Mouse (Mus musculus): Measurements from ENCODE around the gene Dync1i2. TPM values are rescaled to one million over a fixed set of nuclear protein-coding genes. Genes with fewer than 3 reads are reported as not detected.

Gene Dync1i2
- total RNA-seq, 2 experiments from 2014 or later: 263 to 268 TPM

- intact Hi-C loops (cut with DNase I): loop anchor here (10.0 kb wide), 2 partner anchors 268 to 558 kb away; partner anchors contain the start of gene Dlx1
- no peak for DNase-seq
Measured at GRCm38 (mm10) chr2:71256581-71256980, 45.1 kb downstream of the Dync1i2 start.

- DNase-seq: no peak
- intact Hi-C loops (cut with DNase I): no loop called here
Measured at GRCm38 (mm10) chr2:71264585-71264984, 53.1 kb downstream of the Dync1i2 start.

- intact Hi-C loops (cut with DNase I): no loop called here
- no peak for DNase-seq
Measured at GRCm38 (mm10) chr2:71268691-71269090, 57.2 kb downstream of the Dync1i2 start.

GRCm38 (mm10) chr2:71269332-71269731 lies 57.8 kb downstream of the Dync1i2 start:
- DNase-seq: no peak
- intact Hi-C loops (cut with DNase I): no loop called here

- no peak for DNase-seq
- intact Hi-C loops (cut with DNase I): no loop called here
Measured at GRCm38 (mm10) chr2:71270085-71270484, 58.6 kb downstream of the Dync1i2 start.

GRCm38 (mm10) chr2:71273955-71274679 lies 62.6 kb downstream of the Dync1i2 start:
- DNase-seq: no peak

GRCm38 (mm10) chr2:71275734-71276133 lies 64.2 kb downstream of the Dync1i2 start:
- no peak for DNase-seq
- intact Hi-C loops (cut with DNase I): no loop called here

More at GRCm38 (mm10) chr2:71273955-71274679, 62.6 kb downstream of the Dync1i2 start:
- intact Hi-C loops (cut with DNase I): no loop called here

GRCm38 (mm10) chr2:71278791-71279775 lies 67.6 kb downstream of the Dync1i2 start:
- DNase-seq: peak; percentile 57
- intact Hi-C loops (cut with DNase I): no loop called here

- DNase-seq: no peak
- intact Hi-C loops (cut with DNase I): no loop called here
Measured at GRCm38 (mm10) chr2:71281981-71282380, 70.5 kb downstream of the Dync1i2 start.

GRCm38 (mm10) chr2:71290107-71290775 lies 78.7 kb downstream of the Dync1i2 start:
- peak; percentile 39 for DNase-seq
- intact Hi-C loops (cut with DNase I): no loop called here

- intact Hi-C loops (cut with DNase I): no loop called here
- DNase-seq: no peak
Measured at GRCm38 (mm10) chr2:71291566-71291965, 80.1 kb downstream of the Dync1i2 start.

GRCm38 (mm10) chr2:71293983-71294382 lies 82.5 kb downstream of the Dync1i2 start:
- DNase-seq: no peak
- intact Hi-C loops (cut with DNase I): no loop called here

- no peak for DNase-seq
- intact Hi-C loops (cut with DNase I): no loop called here
Measured at GRCm38 (mm10) chr2:71294489-71294888, 83.0 kb downstream of the Dync1i2 start.

- no peak for DNase-seq
- intact Hi-C loops (cut with DNase I): no loop called here
Measured at GRCm38 (mm10) chr2:71295844-71296243, 84.3 kb downstream of the Dync1i2 start.

GRCm38 (mm10) chr2:71297501-71297900 lies 86.0 kb downstream of the Dync1i2 start:
- no peak for DNase-seq
- intact Hi-C loops (cut with DNase I): no loop called here

- intact Hi-C loops (cut with DNase I): no loop called here
- no peak for DNase-seq
Measured at GRCm38 (mm10) chr2:71298729-71299128, 87.2 kb downstream of the Dync1i2 start.

- DNase-seq: no peak
- intact Hi-C loops (cut with DNase I): no loop called here
Measured at GRCm38 (mm10) chr2:71302156-71302663, 90.7 kb downstream of the Dync1i2 start.

GRCm38 (mm10) chr2:71303221-71303620 lies 91.7 kb downstream of the Dync1i2 start:
- DNase-seq: peak; percentile 73
- intact Hi-C loops (cut with DNase I): no loop called here

GRCm38 (mm10) chr2:71304821-71305220 lies 93.3 kb downstream of the Dync1i2 start:
- intact Hi-C loops (cut with DNase I): no loop called here
- peak; percentile 45 for DNase-seq

- intact Hi-C loops (cut with DNase I): no loop called here
- DNase-seq: no peak
Measured at GRCm38 (mm10) chr2:71306357-71306756, 94.9 kb downstream of the Dync1i2 start.

- intact Hi-C loops (cut with DNase I): no loop called here
Measured at GRCm38 (mm10) chr2:71309726-71310125, 98.2 kb downstream of the Dync1i2 start.

More at GRCm38 (mm10) chr2:71309726-71310125, 98.2 kb downstream of the Dync1i2 start:
- DNase-seq: no peak

All from left cerebral cortex, postnatal 4 days (tissue).